Mouse (Mus musculus) gastrocnemius, postnatal 4 days (tissue): Measurements from ENCODE around the gene Baz1a. TPM values are rescaled to one million over a fixed set of nuclear protein-coding genes. Genes with fewer than 3 reads are reported as not detected.
A peak's percentile ranks its signal among the peaks of the same experiment; 100 is the strongest.
"Not testable (repeated sequence)": the region's sequence is repeated elsewhere in the genome, so short reads cannot be mapped to it uniquely, and the experiment has no call there.

Experiments
- DNase-seq, 2 experiments: peaks; one replicate each; pipeline ENCODE4 v3.0.0; 2021 to 2022; ENCODE audit warnings: low spot score in 2 of 2, mixed read lengths in 2 of 2
- total RNA-seq, 2 experiments: library from RNA; stranded (reverse); gene quantifications; 2 replicates each; pipeline ENCODE4 v1.2.3; 2021

Baz1a gene
- total RNA-seq, 2 experiments from 2014 or later: 11.4 to 13.4 TPM

DNA sequence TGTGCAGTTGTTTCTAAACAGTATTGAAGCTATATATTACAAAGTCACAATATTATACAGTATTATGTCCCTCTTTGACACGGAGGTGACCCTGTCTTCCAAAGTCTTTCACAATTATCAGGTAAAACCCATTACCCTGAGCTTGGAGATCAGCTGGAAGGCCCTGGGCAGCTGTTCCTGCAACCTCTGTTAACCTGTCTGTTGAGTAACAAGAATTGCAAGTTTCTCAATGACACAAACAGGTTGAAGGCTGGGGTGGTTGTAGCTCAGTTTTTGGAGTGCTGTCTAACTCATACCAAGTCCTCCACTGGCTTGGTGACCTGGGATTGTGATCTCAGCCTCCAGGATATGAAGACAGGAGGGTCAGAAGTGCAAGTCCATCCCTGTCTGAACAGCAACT is 1.1 kb downstream of the Baz1a start:
- DNase-seq: no peak

DNA sequence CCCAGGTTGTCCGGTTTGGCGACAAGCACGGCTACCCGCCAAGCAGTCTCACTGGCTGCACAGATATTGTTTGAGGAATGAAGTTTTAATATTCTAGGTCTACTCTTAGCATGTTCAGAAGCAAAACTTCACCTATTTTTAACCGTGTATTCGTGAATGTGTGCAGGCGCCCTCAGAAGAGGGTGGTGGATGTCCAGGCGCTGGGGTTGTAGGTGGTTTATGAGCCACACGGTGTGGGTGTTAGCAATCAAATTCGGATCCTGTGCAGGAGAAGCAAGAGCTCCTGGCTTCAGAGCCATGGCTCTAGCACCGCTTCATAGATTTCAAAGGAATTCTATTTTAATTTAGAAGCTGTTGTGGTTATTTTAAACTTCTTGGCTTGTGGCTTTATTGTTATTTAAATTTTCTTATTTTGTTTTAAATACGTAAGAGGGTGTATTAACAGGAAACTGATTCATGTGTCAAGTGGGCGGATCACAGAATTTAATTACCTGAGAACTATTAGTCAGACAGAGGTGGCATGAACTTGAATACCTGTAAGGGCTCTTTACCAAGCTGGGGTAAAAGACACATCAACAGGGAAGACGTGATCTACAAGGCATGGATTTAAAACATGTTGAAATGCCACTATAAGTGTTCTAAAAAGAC is 6.7 kb downstream of the Baz1a start:
- DNase-seq: no peak

DNA sequence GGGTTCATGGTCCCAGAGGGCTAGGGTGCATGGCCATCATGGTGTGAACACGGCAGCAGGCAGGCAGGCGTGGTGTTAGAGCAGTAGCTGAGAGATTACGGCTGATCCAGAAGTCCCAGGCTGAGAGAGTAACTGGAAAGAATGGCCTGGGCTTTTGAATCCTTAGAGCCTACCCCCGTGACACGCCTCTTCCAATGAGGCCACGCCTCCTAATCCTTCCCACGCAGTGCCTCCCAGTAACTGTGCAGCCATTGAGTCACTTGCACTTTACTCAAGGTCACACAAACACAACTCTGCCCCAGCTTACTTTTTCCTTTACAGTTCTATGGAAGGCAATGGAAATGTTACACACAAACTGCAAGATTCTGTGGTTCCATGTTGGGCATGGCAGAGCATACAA is 8.1 kb downstream of the Baz1a start:
- DNase-seq: no peak

DNA sequence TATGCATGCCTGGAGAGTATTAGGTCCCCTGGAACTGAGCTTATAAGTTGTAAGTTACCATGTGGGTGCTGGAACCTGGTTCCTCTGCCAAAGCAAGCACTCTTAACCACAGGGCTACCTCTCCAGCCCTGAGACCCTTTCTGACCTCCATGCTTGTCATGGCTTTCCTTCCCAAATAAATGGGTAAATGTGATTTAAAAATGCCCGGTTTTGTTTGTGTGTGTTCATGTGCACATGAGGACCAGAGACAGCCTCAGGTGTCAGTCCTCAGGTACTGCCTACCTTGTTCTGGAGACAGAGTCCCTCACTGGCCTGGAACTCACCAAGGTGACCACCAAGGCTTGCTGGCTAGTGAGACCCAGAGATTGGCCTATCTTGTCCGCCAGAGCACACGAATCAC is 9.8 kb downstream of the Baz1a start:
- DNase-seq: no peak

DNA sequence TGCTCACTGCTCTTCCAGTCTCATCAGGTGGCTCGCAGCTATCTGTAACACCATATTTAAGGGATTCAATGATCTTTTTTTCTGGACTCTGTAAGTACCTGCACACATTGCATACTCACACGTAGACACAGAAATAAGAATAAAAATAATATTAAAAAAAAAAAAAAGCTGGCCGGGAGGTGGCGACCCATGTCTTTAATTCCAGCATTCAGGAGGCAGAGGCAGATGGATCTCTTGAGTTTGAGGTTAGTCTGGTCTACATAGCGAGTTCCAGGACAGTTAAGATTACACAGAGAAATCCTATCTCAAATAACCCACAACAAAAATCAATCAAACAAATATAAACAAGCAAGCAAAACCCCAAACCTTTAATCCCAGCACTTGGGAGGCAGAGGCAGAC is 10.3 kb downstream of the Baz1a start:
- no peak for DNase-seq

DNA sequence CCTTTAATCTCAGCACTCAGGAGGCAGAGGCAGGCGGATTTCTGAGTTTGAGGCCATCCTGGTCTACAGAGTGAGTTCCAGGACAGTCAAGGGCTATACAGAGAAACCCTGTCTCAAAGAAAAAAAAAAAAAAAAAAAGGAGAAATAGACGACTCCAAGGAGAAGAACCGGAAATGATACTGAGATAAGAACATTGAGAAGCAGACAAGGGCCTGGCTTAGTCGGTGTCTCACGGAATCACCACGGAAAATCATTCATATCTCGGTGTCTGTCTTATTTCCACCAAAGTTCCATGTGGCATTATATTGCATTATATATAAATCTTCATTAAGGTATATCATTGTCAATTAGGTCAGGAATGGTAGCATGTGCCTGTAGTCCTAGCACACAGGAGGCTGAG is 11.6 kb downstream of the Baz1a start:
- not testable (repeated sequence) for DNase-seq

DNA sequence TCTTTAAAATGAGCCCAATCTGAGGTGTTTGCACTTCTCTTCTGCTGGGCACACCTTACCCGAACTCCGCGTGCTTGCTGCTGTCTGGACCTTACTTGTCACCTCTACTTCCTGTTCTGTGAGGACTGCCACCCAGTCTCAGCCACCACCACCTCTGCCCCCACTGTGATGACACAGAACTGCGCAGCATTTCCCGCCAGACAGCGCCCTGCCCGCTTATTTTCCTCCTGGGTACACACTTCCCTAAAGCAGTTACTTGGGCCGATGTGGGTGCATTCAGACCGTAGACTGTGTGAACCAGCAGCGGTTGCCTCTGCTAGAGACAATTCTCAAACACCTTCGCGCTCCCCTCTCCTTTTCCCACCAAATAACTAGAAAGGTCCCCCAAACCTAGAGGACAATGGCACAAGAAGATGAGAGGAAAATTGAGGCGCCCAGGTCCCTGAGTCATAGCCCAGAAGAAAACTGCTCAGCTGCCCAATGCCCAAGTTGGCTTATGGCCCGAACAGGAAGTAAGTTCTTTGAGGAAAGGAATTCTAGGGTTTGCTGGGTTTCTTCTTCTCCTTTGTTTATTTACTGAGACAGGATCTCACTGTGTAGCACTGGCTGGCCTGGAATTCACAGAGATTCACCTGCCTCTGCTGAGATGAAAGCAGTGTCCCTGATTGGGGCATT is 15.0 kb downstream of the Baz1a start:
- DNase-seq: peak in 1 of 2 experiments; percentile 15

DNA sequence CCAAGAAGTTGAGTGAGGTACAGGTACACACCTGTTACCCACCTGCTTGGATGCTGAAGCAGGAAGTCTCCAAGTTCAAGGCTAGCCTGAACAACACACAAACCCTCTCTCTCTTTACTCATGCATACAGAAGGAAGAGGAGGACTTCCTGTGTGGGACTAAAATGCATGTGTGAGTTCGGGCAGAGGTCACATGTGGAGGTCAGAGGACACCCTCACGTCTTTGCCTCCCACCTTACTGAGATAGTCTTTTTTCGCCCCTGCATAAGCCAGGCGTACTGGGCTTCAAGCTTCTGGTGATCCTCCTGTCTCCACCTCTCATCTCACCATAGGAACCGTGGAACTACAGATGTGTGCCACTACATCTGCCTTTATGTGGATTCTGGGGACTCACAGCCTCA is 15.7 kb downstream of the Baz1a start:
- no peak for DNase-seq

DNA sequence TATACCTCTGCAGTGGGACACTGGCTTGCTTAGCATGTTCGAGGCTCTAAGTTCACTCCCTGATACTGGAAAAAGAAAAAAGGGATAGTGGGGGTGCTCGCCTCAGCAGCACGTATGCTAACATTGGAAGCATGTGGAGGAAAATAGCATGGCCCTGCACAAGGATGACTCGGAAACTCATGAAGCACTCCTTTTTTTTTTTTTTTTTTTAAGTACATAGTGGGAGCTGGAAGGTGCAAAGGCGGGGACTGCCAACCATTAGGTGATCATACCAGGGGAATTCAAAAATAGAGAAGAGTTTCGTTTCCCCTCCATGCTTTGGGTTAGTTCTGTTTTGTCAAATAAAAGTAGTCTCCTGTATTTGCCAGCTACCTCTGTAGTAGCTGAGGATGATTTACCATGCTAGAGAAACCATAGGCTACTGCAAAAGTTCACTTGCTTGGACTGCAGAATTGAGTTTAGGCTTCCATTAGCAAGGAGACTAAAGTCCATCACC is 17.1 kb downstream of the Baz1a start:
- DNase-seq: no peak

DNA sequence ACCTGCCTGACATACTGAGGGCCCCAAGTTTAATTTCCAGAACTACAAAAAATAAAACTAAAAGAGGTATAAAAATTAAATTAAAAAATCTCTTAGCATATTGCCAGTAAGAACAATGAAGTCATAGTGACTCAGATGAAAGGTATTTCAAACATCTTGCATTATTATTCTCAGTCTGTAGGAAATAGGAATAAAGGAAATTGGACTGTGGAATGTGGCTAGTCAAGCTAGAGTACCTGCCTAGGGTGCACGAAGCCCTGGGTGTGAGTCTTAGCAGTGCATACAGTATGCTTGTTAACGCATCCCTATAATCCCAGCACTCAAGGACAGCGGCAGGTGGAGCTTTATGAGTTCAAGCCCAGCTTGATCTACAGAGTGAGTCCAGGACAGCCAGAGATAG is 18.2 kb downstream of the Baz1a start:
- DNase-seq: no peak

DNA sequence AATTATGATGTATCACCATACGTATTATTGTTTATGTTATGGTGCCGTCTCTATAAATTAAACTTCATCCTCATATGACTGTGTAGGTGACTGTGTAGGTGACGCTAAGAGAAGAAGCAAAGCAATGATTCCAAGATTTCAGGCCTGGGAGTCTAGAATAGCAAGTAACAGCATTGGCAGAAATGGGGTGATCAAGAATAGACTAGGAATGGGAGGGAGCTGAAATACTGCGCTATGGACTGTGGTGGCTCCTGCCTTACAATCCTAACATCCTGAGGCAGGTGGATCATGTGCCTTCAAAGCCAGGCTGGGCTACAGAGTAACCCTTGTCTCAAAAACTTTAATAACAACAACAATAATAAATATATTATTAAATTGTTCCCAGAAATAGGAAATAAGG is 19.7 kb downstream of the Baz1a start:
- DNase-seq: no peak

DNA sequence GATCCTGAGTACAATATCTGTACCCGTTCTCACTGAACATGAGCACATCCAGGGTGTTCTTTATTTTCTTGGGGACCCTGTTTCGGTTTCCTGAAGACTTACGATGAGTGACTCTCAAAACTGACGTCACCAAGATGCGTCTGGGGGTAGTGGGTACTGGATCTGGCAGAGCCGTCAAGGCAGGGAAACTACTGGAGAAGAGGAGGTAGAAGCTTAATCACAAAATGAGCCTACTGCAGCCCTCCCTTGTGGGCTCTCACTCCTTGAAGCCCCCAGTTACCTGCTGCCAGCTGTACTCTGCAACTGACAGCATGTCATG is 20.1 kb downstream of the Baz1a start:
- DNase-seq: no peak

DNA sequence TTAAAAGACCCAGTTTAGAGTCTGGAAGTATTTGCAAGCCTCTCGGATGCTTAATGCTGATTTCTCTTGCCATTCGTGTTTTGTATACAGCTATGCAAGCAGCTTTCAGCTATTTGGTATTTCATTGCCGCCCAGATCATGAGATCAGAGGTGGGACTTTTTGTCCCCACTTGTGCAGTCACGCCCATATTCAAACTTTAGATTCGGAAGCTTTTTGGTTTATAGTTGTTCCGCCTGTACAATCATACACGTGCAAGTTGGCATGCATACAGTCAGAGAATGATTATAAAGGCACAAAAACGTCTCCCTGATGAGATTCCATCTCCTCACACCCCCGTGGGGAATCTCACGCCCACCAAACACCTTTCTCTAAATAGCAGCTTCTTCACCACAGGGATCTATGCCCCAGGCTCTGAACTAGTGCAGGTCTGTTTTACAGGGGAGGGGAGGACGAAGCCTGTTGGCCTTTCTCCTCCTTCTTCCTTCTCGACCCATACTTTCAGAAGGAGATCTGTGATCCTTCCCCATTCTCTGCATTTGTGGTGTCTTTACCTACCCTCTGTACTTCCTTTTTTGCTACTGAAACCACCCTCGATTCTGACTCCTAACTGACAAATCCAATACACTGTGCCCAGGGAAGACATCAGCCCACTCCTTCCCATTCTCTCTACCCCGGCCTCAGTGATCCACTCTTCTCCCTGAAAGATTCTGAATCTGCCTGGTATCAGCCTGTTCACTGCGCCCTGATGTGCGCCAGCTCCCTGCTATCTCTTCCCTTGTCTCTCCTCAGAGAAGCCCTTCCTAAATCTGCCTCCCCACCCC is 20.7 kb downstream of the Baz1a start:
- DNase-seq: no peak

DNA sequence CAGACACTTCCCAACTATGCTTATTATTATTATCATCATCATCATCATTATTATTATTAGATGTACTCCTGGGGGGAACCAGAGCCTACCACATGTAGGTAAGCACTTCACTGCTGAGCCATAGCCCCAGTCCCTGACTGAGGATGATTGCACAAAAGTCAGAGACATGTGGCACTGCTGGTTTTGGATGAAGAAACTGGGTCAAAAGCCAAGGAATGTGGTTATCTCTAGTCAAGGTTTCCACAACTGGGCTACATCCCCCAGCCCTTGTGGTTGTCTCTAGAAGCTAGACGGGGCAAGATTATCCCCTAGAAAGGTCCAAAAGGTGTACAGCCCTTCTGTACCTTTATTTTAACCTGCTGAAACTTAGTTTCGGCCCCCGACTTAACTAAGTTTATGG is 21.3 kb downstream of the Baz1a start:
- no peak for DNase-seq

DNA sequence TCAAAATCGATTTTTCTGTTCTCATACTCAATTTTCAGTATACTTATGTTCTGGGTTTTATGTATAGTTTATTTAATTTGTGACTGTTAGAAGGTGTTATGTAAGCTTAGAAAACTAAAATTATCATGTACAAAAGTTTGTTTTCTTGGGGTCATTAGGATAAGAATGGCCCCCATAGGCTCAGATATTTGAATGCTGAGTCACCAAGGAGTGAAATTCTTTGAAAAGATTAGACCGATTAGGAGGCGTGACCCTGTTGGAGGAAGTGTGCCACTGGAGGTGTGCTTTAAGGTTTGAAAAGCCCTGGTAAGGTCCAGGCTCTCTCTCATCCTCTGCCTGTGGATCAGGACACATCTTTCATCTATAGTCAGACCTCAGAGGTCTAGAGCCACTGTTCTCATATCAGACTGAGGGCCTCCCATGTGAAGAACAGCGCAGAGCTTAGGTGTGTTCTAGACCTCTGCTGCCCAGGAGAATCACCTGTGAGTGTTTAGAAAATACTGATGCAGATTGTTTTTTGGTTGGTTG is 25.8 kb downstream of the Baz1a start:
- no peak for DNase-seq

DNA sequence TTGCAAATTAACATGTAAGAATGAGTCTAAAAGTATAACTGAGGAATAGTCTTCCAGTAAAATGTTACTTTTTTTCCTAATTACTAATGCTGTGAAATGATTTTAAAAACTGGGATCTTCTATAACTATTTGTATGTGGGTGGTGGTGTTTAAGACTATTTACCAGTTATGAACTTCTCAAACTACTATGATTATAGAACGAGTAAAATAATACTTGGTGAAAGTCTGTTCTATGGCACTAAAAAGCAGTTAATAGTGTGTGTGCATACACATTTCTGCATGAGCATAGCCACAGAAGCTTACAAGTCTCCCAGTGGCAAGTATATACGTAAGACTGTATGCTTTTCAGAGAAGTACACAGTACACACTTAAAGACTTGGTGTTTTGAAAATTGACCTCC is 27.0 kb downstream of the Baz1a start:
- no peak for DNase-seq

DNA sequence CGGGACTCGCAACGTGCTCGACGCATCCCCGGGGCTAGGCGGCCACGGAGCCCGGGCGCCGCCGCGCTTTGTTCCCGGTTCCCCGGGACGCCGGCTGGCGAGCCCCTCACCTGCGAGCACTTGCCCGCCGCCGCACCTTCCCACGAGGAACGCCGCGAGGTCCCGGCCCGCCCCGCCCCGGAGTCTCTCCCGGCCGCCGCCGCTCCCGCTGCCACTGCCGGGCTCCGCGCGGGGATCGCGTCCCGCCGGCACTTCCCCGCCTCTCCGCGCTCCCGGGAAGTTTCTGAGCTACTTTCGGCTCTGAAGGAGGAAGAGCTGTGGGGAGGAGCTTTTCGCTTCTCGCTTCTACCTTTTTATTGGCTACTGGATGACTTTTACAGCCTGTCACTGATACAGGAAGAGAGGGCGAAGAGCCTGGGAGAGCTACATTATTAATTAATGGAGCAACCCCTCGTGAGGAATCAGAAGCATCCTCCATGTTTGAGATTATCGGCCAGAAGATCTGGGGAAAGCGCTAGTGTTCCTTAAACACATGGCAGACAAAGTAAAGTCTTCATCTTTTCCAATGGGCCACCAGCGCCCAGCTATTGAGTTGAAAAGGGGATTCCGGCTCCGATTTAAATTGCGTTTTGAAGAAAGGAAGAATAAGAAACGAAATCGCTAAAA is 28.0 kb downstream of the Baz1a start, which contains the start of gene Gm20403:
Gene Gm20403, minus strand, starts transcription at position 478 of the 666 bp plus-strand sequence.
- DNase-seq: peak; percentile 25 to 55

DNA sequence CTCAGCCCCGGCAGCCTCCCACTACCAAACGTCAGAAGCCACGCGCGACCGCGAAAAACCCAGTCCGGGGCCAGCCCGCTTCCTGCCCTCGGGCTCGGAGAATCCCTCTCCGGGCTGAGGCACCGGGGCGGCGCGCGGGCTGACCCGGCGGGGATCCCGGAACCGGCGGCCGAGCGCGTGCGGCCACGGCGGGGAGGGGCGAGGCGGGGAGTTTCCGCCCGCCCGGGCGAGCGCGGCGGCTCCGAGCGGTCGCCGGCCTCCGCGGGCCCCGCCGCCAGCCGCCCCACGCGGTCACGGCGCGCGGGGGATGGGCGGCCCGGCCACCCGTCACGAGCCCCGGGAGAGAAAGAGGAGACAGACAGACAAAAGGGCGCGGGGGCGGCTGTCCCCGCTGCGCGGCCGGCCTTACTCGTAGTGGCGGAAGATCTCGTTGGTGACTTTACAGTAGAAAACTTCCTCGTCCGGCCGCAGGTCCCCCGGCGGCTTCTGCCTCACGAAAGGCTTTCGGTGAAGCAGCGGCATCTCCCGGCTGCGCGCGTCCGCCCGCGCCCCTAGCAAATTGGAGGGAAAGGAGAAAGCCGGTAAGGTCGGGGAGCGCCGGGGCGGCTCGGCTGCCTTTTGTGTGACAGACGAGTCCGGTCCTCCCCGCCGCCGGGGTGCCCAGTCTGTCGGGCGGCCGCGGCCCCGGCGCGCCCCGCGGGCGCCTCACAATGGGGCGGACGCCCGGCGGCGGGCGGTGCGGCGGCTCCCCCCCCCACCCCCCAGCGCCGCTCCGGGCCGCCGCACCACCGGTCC is 28.7 kb downstream of the Baz1a start:
- DNase-seq: peak; percentile 48 to 68

DNA sequence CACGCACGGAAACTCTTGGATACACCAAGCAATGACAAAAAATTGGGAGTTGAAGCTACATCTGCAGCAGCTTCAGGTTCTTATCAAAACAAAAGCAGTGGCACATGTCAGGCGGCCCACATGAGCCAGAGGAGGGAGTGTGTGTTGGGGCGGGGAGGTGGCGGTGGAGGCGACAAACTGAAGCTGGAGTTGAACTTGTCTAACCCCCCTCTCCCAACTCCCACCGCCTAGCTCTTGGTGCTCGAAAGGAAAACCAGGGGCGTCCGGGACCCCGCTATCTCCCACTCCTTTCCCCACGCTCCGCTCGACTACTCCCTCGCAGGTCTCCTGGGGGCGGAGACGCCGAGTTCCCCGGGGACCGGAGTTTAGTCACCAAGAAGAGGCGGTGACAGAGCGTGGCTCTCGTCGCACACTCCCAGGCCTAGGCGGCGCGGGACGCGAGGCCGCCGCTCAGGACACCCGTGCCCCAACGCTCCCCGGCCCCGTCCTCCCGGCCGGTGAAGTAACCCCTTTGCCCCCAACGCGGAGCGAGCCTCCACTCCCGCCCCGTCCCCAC is 29.4 kb downstream of the Baz1a start:
- DNase-seq: peak in 1 of 2 experiments; percentile 70
